Mouse (Mus musculus) ovary, postnatal 36 days (tissue): Measurements from ENCODE around the gene Spi1.
"Not testable (repeated sequence)": the region's sequence is repeated elsewhere in the genome, so short reads cannot be mapped to it uniquely, and the experiment has no call there.

Experiments
- DNase-seq: peaks from one replicate; pipeline ENCODE4 v3.0.0; 2022; ENCODE audit warnings: low spot score, mixed read lengths

Gene Spi1

GRCm38 (mm10) chr2:91096524-91096923 lies 14.3 kb downstream of the Spi1 start:
- DNase-seq = no peak

DNA sequence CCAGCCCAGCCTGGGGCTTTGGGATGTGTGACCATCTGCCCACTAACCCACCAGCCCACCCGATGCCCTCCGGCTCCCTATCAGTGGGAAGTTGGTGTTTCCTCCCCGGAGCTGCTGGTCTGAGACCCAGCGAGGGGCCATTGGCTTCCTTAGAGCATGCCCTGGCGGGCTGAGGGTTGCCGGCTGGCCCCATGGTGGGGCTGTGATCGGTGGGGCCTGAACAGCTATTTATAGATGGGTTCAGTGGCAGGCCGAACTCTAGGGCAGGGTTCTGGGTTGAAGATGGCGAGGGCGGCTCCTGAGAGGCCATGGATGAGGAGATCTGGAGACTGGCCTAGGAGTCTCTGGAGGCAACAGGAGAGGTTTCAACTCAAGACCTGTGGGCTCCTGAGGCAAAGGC lies 14.8 kb downstream of the Spi1 start:
- DNase-seq = no peak

- DNase-seq = no peak
Observed at GRCm38 (mm10) chr2:91098156-91098555, 16.0 kb downstream of the Spi1 start.

- peak; percentile 88 for DNase-seq
Observed at GRCm38 (mm10) chr2:91101124-91101740, 19.0 kb downstream of the Spi1 start.

- DNase-seq = no peak
Observed at GRCm38 (mm10) chr2:91108156-91108555, 26.0 kb downstream of the Spi1 start.

GRCm38 (mm10) chr2:91109241-91109640 lies 27.1 kb downstream of the Spi1 start:
- DNase-seq = no peak

- no peak for DNase-seq
Observed at GRCm38 (mm10) chr2:91109807-91110385, 27.7 kb downstream of the Spi1 start.

- DNase-seq = no peak
Observed at GRCm38 (mm10) chr2:91110429-91110828, 28.2 kb downstream of the Spi1 start.

DNA sequence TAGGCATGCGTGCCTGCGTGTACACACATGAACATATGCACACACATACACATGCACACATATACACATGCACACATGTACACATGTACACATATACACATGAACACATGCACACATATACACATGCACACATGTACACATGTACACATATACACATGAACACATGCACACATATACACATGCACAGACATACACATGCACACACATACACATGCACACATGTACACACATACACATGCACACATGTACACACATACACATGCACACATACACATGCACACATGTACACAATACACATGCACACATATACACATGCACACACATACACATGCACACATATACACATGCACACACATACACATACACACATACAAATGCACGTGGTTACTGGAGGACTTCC lies 29.6 kb downstream of the Spi1 start:
- DNase-seq = not testable (repeated sequence)

- DNase-seq = no peak
Observed at GRCm38 (mm10) chr2:91112491-91112890, 30.3 kb downstream of the Spi1 start.

- DNase-seq = no peak
Observed at GRCm38 (mm10) chr2:91113334-91113733, 31.1 kb downstream of the Spi1 start.

- DNase-seq = no peak
Observed at GRCm38 (mm10) chr2:91113852-91114251, 31.7 kb downstream of the Spi1 start.

GRCm38 (mm10) chr2:91114781-91115577 lies 32.8 kb downstream of the Spi1 start:
- DNase-seq = peak; percentile 98

DNA sequence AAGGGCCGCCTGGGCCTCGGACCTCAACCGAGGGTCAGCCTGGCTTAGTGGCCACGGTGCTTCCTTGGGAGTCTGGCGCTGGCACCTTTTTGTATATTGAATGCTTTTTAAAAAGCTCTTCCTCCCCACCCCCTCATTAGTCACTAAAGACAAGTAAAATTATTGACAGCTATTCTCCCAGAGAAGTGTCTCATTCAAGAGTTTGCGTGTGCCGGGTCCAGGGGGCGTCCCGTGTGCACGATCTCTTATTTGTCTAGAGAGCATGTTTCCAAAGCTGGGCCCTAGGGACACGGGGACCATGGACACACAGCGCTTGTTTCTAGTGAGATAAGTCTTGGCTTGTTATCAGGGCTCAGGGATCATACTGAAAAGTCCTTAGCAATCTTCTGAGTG lies 33.4 kb downstream of the Spi1 start:
- no peak for DNase-seq

- DNase-seq = no peak
Observed at GRCm38 (mm10) chr2:91116842-91117241, 34.7 kb downstream of the Spi1 start.

GRCm38 (mm10) chr2:91117585-91118275 lies 35.5 kb downstream of the Spi1 start, which contains the start of gene Mybpc3:
Gene Mybpc3 (plus strand): TSS chr2:91118144.
- no peak for DNase-seq

DNA sequence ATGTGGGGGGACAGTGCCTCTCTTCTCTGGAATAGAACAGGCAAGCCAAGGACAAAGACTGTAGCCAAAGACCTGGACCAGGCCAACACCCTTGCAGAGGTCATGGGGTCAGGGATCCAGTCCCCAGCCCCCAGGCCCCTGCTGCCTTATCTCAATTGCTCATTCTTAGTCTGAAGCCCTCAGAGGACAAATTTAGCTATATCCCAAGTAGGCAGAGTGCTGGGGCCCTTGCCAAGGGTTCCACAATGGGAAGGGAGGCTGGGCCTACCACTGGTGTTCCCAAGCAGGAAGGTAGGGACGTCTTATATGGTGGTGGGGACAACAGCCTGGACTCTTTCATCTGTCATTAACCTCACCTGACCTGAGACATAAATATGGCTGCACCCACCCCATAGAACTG lies 36.5 kb downstream of the Spi1 start:
- no peak for DNase-seq

- DNase-seq = no peak
Observed at GRCm38 (mm10) chr2:91119061-91119460, 36.9 kb downstream of the Spi1 start.

- no peak for DNase-seq
Observed at GRCm38 (mm10) chr2:91119551-91119950, 37.4 kb downstream of the Spi1 start.

DNA sequence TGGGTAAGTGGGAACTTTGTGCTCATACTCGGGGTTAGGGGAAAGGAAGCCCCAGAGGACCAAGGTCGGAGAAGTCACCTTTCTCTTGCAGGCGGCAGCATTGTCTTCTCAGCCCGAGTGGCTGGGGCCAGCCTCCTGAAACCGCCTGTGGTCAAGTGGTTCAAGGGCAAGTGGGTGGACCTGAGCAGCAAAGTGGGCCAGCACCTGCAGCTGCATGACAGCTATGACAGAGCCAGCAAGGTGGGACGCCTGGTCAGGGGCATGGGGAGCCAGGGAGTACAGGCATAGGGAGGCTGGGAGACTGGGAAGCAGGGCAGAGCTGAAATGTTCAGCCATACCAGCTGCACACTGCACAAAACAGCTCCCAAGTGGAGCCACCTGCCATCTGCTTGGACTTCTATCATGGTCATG lies 38.1 kb downstream of the Spi1 start:
- DNase-seq = no peak

DNA sequence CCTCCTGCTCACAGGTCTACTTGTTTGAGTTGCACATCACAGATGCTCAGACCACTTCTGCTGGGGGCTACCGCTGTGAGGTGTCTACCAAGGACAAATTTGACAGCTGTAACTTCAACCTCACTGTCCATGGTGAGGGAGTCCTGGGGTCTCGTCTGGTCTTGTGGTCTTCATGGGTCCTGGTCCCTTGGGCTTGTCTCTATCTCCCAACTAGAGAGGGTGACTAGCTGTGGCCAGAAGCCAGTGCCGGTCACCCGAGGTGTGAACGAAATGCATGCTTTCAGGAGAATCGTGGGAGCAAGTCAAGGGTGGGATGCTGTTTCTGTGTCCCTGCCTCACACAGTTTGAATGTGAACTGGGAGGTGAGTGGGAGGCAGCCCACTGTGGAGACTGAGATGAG lies 38.8 kb downstream of the Spi1 start:
- DNase-seq = no peak

DNA sequence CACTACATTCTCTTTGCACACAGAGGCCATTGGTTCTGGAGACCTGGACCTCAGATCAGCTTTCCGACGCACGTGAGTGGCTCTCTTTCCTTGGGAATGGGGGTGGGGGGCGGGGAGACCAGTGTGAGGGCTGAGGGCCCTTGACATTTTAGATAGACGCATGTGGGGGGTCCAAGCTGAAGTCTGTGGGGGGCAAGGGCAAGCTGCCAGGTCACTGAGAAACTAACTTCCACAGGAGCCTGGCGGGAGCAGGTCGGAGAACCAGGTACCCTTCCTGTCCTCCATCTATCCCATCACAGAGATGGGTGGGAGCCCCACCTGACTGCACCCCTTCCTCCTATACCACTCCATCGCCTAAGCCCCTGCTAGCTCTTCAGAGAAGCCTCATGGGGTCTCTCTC lies 39.3 kb downstream of the Spi1 start:
- no peak for DNase-seq

DNA sequence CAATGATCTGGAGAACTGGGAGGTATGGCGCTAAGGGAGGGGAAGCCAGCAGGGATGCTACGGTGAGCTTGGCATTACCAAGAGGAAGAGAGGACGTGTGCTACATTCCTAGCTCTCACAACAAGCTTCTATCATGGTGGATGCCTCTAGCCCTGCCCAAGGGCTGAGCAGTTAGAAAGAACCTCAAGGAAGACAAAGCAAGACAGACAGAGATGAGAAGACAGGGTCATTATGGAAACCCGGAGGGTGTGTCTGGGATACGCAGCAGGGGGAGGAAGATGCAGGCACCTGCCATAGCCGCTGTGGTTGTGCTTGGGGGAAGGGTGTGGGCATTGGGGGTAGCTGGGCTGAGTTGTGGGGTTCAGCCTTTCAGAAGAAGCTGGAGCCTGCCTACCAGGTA lies 41.3 kb downstream of the Spi1 start:
- no peak for DNase-seq
